Mouse (Mus musculus): Measurements from ENCODE around the gene Megf9. TPM values are rescaled to one million over a fixed set of nuclear protein-coding genes. Genes with fewer than 3 reads are reported as not detected.

Gene Megf9
- polyA plus RNA-seq, 1 experiment from 2014 or later = 28.7 TPM

DNA sequence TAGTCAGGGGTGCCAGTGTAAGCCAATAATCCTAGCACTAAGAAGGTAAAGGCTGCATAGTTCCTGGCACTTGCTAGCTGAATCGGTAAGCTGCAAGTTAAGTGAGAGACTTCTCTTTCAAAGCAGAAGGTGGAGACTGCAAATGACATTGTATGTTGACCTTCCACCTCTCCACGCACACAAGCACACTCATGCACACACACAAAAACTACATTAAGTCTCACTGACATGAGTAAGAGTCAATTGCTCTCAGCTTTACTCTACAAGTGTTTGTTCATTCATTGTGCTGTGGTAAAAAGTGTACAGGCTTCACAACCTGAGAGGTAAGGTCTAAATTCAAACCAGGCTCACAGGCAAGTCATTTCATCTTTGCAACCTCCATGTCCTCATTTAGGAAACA is 140.1 kb downstream of the Megf9 start:
- no peaks in the 10 kb centered on the region for H3K4me1 ChIP-seq (ENCODE audit: control insufficient read depth, insufficient read depth, low read length)
- H3K36me3 ChIP-seq (ENCODE audit: control insufficient read depth, insufficient read depth, low read length) = peaks cover 22% of the 10 kb centered on the region; the same call in 1 of the 2 replicates
- ATAC-seq (no peak), DNase-seq (ENCODE audit: low spot score) (no peak)
- no peak overlapping the region for H3K4me3 ChIP-seq (ENCODE audit: low read depth, low read length)
- no peak overlapping the region for H3K9ac ChIP-seq (ENCODE audit: low read length)
- H3K4me2 ChIP-seq (ENCODE audit: low read length) = no peak overlapping the region
- no peaks in the 10 kb centered on the region for H3K27me3 ChIP-seq (replicated peaks; ENCODE audit: control insufficient read depth, insufficient read depth, low read length)
- 94% methylated on average over 2 of the region's 2 CpGs for WGBS
- no peaks in the 10 kb centered on the region for H3K9me3 ChIP-seq (replicated peaks; ENCODE audit: control insufficient read depth, low read length)
- H3K27ac ChIP-seq (ENCODE audit: low read depth, low read length) = no peak overlapping the region

DNA sequence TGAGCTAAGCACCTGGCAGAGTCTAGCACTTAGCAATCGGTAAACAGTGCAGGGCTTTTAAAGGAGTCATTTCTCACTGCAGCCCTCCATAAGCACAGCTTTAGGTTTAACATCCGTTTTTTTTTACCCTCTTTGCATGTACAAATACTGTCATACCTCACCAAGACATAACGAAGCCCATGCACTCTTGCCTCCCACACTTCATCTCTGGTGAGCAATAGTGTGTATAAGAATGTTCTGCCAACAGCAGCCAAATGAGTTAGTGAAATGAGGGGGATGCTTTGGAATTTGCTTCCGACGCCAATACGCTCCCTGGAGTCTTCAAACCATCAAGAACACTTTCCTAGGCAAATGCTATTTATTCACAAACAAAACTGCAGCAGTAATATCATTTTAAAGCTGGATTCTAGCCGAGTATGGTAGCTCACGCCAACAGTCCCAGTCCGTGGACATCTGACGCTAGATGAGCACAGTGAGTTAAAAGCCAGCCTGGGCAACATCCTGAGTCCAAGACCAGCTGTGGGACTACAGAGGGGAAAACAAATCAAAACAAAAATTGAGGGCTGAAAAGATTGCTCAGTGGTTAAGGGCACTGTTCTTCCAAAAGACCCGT is 142.9 kb downstream of the Megf9 start:
- Histone ChIP-seq H3K4me2 (ENCODE audit: low read length) (no peak overlapping the region), H3K9ac (ENCODE audit: low read length) (no peak overlapping the region), H3K27me3 (replicated peaks; ENCODE audit: control insufficient read depth, insufficient read depth, low read length) (no peaks in the 10 kb centered on the region), H3K27ac (ENCODE audit: low read depth, low read length) (no peak overlapping the region), H3K4me1 (ENCODE audit: control insufficient read depth, insufficient read depth, low read length) (no peaks in the 10 kb centered on the region), H3K9me3 (replicated peaks; ENCODE audit: control insufficient read depth, low read length) (no peaks in the 10 kb centered on the region), H3K4me3 (ENCODE audit: low read depth, low read length) (no peak overlapping the region), H3K36me3 (ENCODE audit: control insufficient read depth, insufficient read depth, low read length) (0 out of 2 replicates have a peak, but pooled peaks cover 9% of the 10 kb centered on the region)
- ATAC-seq (no peak), DNase-seq (ENCODE audit: low spot score) (no peak)
- 87% methylated on average over 11 of the region's 11 CpGs for WGBS

DNA sequence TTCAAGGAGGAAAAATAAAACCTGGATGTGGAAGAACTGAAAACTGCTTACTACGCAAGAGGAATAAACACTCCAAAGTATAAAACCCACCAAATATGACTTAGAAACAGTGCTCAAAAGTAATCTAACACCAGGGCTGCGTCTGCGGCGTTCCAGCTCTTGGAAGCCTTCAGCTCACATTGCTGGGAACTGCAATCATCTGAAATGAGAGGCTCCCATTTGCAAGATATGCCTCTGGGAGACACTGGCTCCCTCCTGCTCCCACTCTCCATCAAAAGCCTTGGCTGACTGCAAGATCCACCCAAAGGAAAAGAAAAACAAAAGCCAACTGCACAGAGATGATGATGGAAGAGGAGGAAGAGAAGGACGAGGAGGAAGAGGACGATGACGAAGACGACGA is 143.7 kb downstream of the Megf9 start:
- WGBS = 97% methylated on average over 9 of the region's 9 CpGs
- no peaks in the 10 kb centered on the region for H3K27me3 ChIP-seq (replicated peaks; ENCODE audit: control insufficient read depth, insufficient read depth, low read length)
- H3K27ac ChIP-seq (ENCODE audit: low read depth, low read length) = no peak overlapping the region
- DNase-seq (ENCODE audit: low spot score) = no peak
- H3K4me3 ChIP-seq (ENCODE audit: low read depth, low read length) = no peak overlapping the region
- H3K9ac ChIP-seq (ENCODE audit: low read length) = no peak overlapping the region
- no peak for ATAC-seq
- H3K4me1 ChIP-seq (ENCODE audit: control insufficient read depth, insufficient read depth, low read length) = no peaks in the 10 kb centered on the region
- H3K9me3 ChIP-seq (replicated peaks; ENCODE audit: control insufficient read depth, low read length) = no peaks in the 10 kb centered on the region
- H3K36me3 ChIP-seq (ENCODE audit: control insufficient read depth, insufficient read depth, low read length) = 0 out of 2 replicates have a peak, but pooled peaks cover 9% of the 10 kb centered on the region
- no peak overlapping the region for H3K4me2 ChIP-seq (ENCODE audit: low read length)

DNA sequence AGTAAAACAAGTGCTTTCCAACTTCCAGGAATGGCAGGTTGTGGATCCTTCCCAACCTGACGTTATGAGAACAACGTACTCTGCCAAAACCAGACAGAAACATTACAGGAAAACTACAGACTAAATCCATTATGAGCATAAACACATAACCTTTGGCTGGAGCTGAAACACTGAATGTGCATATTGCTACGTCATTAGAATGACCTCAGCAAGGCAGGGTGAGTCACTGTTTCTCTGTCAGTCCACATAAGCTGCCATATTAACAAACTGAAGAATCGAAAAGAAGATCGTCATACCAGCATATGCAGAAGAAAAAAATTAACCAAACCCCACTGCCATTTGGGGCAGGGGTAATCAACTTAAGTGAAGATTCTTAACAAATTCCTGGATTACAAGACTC is 148.6 kb downstream of the Megf9 start:
- no peaks in the 10 kb centered on the region for H3K4me1 ChIP-seq (ENCODE audit: control insufficient read depth, insufficient read depth, low read length)
- H3K9me3 ChIP-seq (replicated peaks; ENCODE audit: control insufficient read depth, low read length) = no peaks in the 10 kb centered on the region
- 0 out of 2 replicates have a peak, but pooled peaks cover 6% of the 10 kb centered on the region for H3K36me3 ChIP-seq (ENCODE audit: control insufficient read depth, insufficient read depth, low read length)
- H3K9ac ChIP-seq (ENCODE audit: low read length) = no peak overlapping the region
- DNase-seq (ENCODE audit: low spot score) (no peak), ATAC-seq (no peak)
- no peak overlapping the region for H3K27ac ChIP-seq (ENCODE audit: low read depth, low read length)
- no peak overlapping the region for H3K4me3 ChIP-seq (ENCODE audit: low read depth, low read length)
- WGBS = 98% methylated on average over 5 of the region's 5 CpGs
- H3K27me3 ChIP-seq (replicated peaks; ENCODE audit: control insufficient read depth, insufficient read depth, low read length) = no peaks in the 10 kb centered on the region
- no peak overlapping the region for H3K4me2 ChIP-seq (ENCODE audit: low read length)

DNA sequence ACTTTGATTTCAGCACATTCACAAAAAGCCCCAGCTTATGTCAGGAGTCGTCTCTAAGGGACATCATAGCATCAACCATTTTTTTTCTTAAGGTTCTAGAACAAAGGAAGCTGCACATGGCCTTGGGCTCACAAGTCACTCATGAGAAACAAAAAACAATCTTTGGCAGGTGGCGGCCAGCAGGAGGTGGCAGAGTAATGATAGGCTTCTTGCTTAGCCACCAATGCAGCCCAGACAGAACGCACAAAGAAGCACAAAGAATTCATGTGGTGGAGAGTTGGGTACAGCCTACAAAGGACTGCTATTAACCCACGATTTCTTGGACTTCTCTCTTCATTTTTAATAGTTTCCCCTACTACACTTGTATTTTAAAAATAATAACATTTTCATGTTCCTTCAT is 157.4 kb downstream of the Megf9 start:
- Histone ChIP-seq H3K36me3 (ENCODE audit: control insufficient read depth, insufficient read depth, low read length) (no peaks in the 10 kb centered on the region), H3K27me3 (replicated peaks; ENCODE audit: control insufficient read depth, insufficient read depth, low read length) (no peaks in the 10 kb centered on the region), H3K27ac (ENCODE audit: low read depth, low read length) (no peak overlapping the region), H3K4me3 (ENCODE audit: low read depth, low read length) (no peak overlapping the region), H3K9ac (ENCODE audit: low read length) (no peak overlapping the region), H3K4me2 (ENCODE audit: low read length) (no peak overlapping the region), H3K9me3 (replicated peaks; ENCODE audit: control insufficient read depth, low read length) (no peaks in the 10 kb centered on the region), H3K4me1 (ENCODE audit: control insufficient read depth, insufficient read depth, low read length) (no peaks in the 10 kb centered on the region)
- ATAC-seq = no peak; the same call in none of the 2 replicates
- peak; percentile 33 for DNase-seq (ENCODE audit: low spot score)
- 45% methylated on average over 4 of the region's 4 CpGs for WGBS

Other genes starting within 250 kb of the Megf9 start
- gene Cdk5rap2, start 124.6 kb downstream of the Megf9 start, polyA plus RNA-seq (2014; fragmentation: Nextera tagmentation; extraction: Ambion mirVana) = 12.7 and 14.7 TPM in 2 replicates